Mouse (Mus musculus): Measurements from ENCODE around the gene Zfp458. TPM values are rescaled to one million over a fixed set of nuclear protein-coding genes. Genes with fewer than 3 reads are reported as not detected.
"Not testable (repeated sequence)": the region's sequence is repeated elsewhere in the genome, so short reads cannot be mapped to it uniquely, and the experiment has no call there.

Gene Zfp458
- 2.9 and 4.0 TPM in 2 replicates for polyA plus RNA-seq (2014; fragmentation: Nextera tagmentation; extraction: Ambion mirVana)

DNA sequence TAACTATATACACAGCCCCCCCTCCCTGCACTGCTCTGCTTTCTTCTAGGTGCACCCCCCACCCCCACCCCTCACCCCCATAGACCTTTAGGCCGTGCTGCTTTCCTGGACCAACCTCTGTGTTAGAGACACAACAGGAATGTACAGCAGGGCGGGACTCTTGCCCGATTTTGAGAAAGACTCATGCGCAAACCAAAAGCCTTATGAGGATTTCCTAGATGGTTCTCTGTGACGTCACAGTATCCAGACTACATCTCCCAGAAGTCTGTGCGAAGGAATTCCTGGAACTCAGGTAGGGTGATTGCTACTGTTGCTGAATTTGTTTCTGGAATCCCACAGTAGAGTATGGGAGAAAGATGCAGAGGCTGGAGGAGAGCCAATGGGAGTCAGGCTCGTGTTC lies at the start of gene Zfp458:
Gene Zfp458, minus strand, starts transcription at position 153 of the 400 bp plus-strand sequence.
- WGBS = 51% methylated on average over 7 of the region's 7 CpGs

GRCm38 (mm10) chr13:67306718-67307117 lies 28.5 kb upstream of the Zfp458 start:
- peak; percentile 77 for ATAC-seq (ENCODE audit: low FRiP score)
- H3K27ac ChIP-seq (ENCODE audit: low read depth, low read length) = no peak overlapping the region
- WGBS = 41% methylated on average over 5 of the region's 5 CpGs

More for the DNA sequence above, at the start of gene Zfp458:
- Histone ChIP-seq H3K4me3 (ENCODE audit: low read depth, low read length) (no peak within 1 kb of the TSS), H3K27me3 (ENCODE audit: control insufficient read depth, insufficient read depth, low read length) (no peaks in the 10 kb centered on the region), H3K4me1 (replicated peaks; ENCODE audit: control insufficient read depth, insufficient read depth, low read length) (no peaks in the 10 kb centered on the region), H3K9me3 (ENCODE audit: control insufficient read depth, low read length) (no peaks in the 10 kb centered on the region), H3K36me3 (ENCODE audit: control insufficient read depth, insufficient read depth, low read length) (no peaks in the 10 kb centered on the region), H3K9ac (ENCODE audit: low read depth, low read length) (no peak within 1 kb of the TSS), H3K27ac (ENCODE audit: low read depth, low read length) (no peak within 1 kb of the TSS), H3K4me2 (replicated peaks; ENCODE audit: low read depth, low read length) (no peak within 1 kb of the TSS)
- DNase-seq (ENCODE audit: low spot score) (peak; percentile 3), ATAC-seq (ENCODE audit: low FRiP score) (no peak)

DNA sequence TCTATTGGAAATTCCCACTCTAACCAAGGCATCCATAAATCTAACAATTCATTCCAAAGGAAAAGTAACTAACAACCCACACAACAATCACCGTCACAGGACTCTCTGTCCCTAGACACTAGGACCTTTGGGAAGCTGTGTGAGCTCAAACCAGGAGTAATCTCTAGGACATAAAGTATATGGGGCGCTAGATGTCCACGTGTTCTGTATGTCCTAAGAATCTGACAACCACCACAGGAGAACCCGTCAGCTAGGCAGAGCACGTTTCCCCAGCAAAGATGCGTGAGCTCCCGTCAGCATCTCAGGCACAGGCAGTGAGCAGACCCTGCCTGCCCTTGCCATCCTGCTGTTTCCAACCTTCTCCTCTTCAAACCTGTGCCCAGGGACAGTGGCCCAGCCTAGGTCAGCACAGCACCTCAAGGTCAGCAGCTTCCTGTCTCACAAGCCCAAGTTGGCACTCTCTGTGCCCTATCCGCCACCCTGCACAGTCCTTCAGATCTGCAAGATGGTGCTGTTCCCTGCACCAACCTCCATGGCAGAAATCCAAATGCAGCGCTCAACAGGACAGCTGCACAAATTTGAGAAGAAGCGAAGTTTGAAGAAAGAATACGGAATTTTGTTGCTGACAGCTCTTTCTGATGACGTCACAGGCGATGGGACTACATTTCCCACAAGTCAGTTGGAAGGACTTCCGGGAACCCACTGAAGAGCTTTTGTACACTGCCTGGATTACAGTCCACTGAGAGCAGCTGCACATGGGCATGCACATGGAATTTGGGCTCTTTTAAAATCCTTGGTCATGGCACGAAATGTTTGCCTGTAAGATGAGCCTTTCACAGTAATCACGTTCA lies 27.8 kb upstream of the Zfp458 start, which contains the start of gene Zfp457:
Gene Zfp457, minus strand, starts transcription at position 664 of the 851 bp plus-strand sequence.
- H3K27ac ChIP-seq (ENCODE audit: low read depth, low read length) = no peak within 1 kb of the TSS
- DNase-seq (ENCODE audit: low spot score) (peak; percentile 92), ATAC-seq (ENCODE audit: low FRiP score) (peak; percentile 100)
- no peaks in the 10 kb centered on the region for H3K9me3 ChIP-seq (ENCODE audit: control insufficient read depth, low read length)
- H3K4me1 ChIP-seq (replicated peaks; ENCODE audit: control insufficient read depth, insufficient read depth, low read length) = no peaks in the 10 kb centered on the region
- H3K4me2 ChIP-seq (replicated peaks; ENCODE audit: low read depth, low read length) = peak within 1 kb of the TSS; percentile 72
- 14% methylated on average over 16 of the region's 16 CpGs for WGBS
- no peaks in the 10 kb centered on the region for H3K36me3 ChIP-seq (ENCODE audit: control insufficient read depth, insufficient read depth, low read length)
- H3K9ac ChIP-seq (ENCODE audit: low read depth, low read length) = peak within 1 kb of the TSS; percentile 62
- peak within 1 kb of the TSS; percentile 47 for H3K4me3 ChIP-seq (ENCODE audit: low read depth, low read length)
- no peaks in the 10 kb centered on the region for H3K27me3 ChIP-seq (ENCODE audit: control insufficient read depth, insufficient read depth, low read length)

More at GRCm38 (mm10) chr13:67306718-67307117, 28.5 kb upstream of the Zfp458 start:
- Histone ChIP-seq H3K9ac (ENCODE audit: low read depth, low read length) (no peak overlapping the region; the same call in 1 of the 2 replicates), H3K4me2 (replicated peaks; ENCODE audit: low read depth, low read length) (peak overlapping the region; percentile 72), H3K27me3 (ENCODE audit: control insufficient read depth, insufficient read depth, low read length) (no peaks in the 10 kb centered on the region), H3K4me1 (replicated peaks; ENCODE audit: control insufficient read depth, insufficient read depth, low read length) (no peaks in the 10 kb centered on the region), H3K9me3 (ENCODE audit: control insufficient read depth, low read length) (no peaks in the 10 kb centered on the region), H3K4me3 (ENCODE audit: low read depth, low read length) (peak overlapping the region; percentile 47; the same call in 1 of the 2 replicates), H3K36me3 (ENCODE audit: control insufficient read depth, insufficient read depth, low read length) (no peaks in the 10 kb centered on the region)
- peak; percentile 29 for DNase-seq (ENCODE audit: low spot score)

DNA sequence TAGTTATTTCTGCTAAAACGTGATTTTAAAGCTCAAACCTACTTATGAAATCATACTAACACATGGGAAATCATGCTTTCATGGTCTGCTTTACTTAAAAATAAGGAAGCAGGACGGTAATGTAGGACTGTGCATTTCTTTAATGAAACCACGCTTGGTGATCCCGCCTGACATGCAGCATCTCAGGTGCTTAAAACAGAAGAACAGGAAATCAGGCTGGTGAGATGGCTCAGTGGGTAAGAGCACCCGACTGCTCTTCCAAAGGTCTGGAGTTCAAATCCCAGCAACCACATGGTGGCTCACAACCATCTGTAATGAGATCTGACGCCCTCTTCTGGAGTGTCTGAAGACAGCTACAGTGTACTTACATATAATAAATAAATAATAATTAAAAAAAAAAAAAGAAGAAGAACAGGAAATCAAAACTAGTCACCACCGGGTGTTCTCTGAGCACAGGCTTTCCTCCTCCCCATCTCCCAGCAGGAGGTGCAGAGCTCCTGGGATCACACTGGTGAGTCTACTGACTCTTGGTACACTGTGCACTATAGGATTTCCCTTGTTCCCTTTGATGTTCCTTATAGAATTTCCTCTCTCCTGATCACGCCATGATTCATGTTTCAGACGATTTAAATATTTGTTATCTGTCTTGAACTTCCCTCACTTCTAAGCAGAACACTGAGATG lies 8.7 kb downstream of the Zfp458 start:
- WGBS = 49% methylated on average over 8 of the region's 9 CpGs
- not testable (repeated sequence) for H3K27ac ChIP-seq (ENCODE audit: low read depth, low read length); H3K4me1 ChIP-seq (replicated peaks; ENCODE audit: control insufficient read depth, insufficient read depth, low read length); H3K36me3 ChIP-seq (ENCODE audit: control insufficient read depth, insufficient read depth, low read length); DNase-seq (ENCODE audit: low spot score); H3K27me3 ChIP-seq (ENCODE audit: control insufficient read depth, insufficient read depth, low read length); H3K9me3 ChIP-seq (ENCODE audit: control insufficient read depth, low read length)
- H3K4me2 ChIP-seq (replicated peaks; ENCODE audit: low read depth, low read length) = peak overlapping the region; percentile 54
- ATAC-seq (ENCODE audit: low FRiP score) = peak; percentile 61
- H3K4me3 ChIP-seq (ENCODE audit: low read depth, low read length) = peak overlapping the region; percentile 58
- H3K9ac ChIP-seq (ENCODE audit: low read depth, low read length) = peak overlapping the region; percentile 57; the same call in 1 of the 2 replicates

- H3K4me3 ChIP-seq (ENCODE audit: low read depth, low read length) = peak overlapping the region; percentile 58
- no peak overlapping the region for H3K27ac ChIP-seq (ENCODE audit: low read depth, low read length)
- no peaks in the 10 kb centered on the region; the same call in 1 of the 2 replicates for H3K9me3 ChIP-seq (ENCODE audit: control insufficient read depth, low read length)
- WGBS = 9% methylated on average over 18 of the region's 18 CpGs
- H3K36me3 ChIP-seq (ENCODE audit: control insufficient read depth, insufficient read depth, low read length) = no peaks in the 10 kb centered on the region
- peak overlapping the region; percentile 57 for H3K9ac ChIP-seq (ENCODE audit: low read depth, low read length)
- H3K27me3 ChIP-seq (ENCODE audit: control insufficient read depth, insufficient read depth, low read length) = no peaks in the 10 kb centered on the region
- ATAC-seq (ENCODE audit: low FRiP score) (peak; percentile 99), DNase-seq (ENCODE audit: low spot score) (peak; percentile 81)
- H3K4me1 ChIP-seq (replicated peaks; ENCODE audit: control insufficient read depth, insufficient read depth, low read length) = no peaks in the 10 kb centered on the region
- peak overlapping the region; percentile 54 for H3K4me2 ChIP-seq (replicated peaks; ENCODE audit: low read depth, low read length)
These were observed 9.5 kb downstream of the Zfp458 start for GRCm38 (mm10) chr13:67268568-67269369.

GRCm38 (mm10) chr13:67214015-67214607 lies 64.2 kb downstream of the Zfp458 start:
- no peak overlapping the region for H3K4me3 ChIP-seq (ENCODE audit: low read depth, low read length)

More at GRCm38 (mm10) chr13:67214015-67214607, 64.2 kb downstream of the Zfp458 start:
- ATAC-seq (ENCODE audit: low FRiP score) (no peak), DNase-seq (ENCODE audit: low spot score) (peak; percentile 5)
- Histone ChIP-seq H3K27me3 (ENCODE audit: control insufficient read depth, insufficient read depth, low read length) (no peaks in the 10 kb centered on the region), H3K36me3 (ENCODE audit: control insufficient read depth, insufficient read depth, low read length) (no peaks in the 10 kb centered on the region), H3K4me1 (replicated peaks; ENCODE audit: control insufficient read depth, insufficient read depth, low read length) (no peaks in the 10 kb centered on the region), H3K4me2 (replicated peaks; ENCODE audit: low read depth, low read length) (no peak overlapping the region), H3K27ac (ENCODE audit: low read depth, low read length) (no peak overlapping the region), H3K9ac (ENCODE audit: low read depth, low read length) (no peak overlapping the region), H3K9me3 (ENCODE audit: control insufficient read depth, low read length) (no peaks in the 10 kb centered on the region)
- WGBS = 62% methylated on average over 4 of the region's 4 CpGs

Data from hindbrain, embryonic 11.5 days (tissue).